Mouse (Mus musculus) hindbrain, embryonic 16.5 days (tissue): ENCODE results near the gene Capn7. TPM values are rescaled to one million over a fixed set of nuclear protein-coding genes. Genes with fewer than 3 reads are reported as not detected.

Experiments used
- polyA plus RNA-seq: library from polyadenylated mRNA; unstranded; fragments of >200 nt; fragmentation: Nextera tagmentation; extraction: Ambion mirVana; gene quantifications from 2 replicates; pipeline ENCODE4 v1.2.1, GENCODE M21; 2015

The Capn7 gene
- polyA plus RNA-seq, 1 experiment from 2014 or later: 76.5 TPM

Other genes with a start within 250 kb of the Capn7 start
- gene Smim4, start 207.7 kb upstream of the Capn7 start, polyA plus RNA-seq: 51.3 and 53.9 TPM in 2 replicates
- gene Nt5dc2, start 205.6 kb upstream of the Capn7 start, polyA plus RNA-seq: 192 and 222 TPM in 2 replicates
- gene Stab1, start 168.0 kb upstream of the Capn7 start, polyA plus RNA-seq: 13.5 and 17.5 TPM in 2 replicates
- 2.3 and 15.0 TPM in 2 replicates for gene Tnnc1, start 128.3 kb upstream of the Capn7 start, polyA plus RNA-seq
- gene Nisch, start 119.7 kb upstream of the Capn7 start, polyA plus RNA-seq: 304 and 382 TPM in 2 replicates
- gene Sema3g, start 118.8 kb upstream of the Capn7 start, polyA plus RNA-seq: 0.61 and 0.66 TPM in 2 replicates
- gene Phf7, start 85.3 kb upstream of the Capn7 start, polyA plus RNA-seq: 7.8 and 9.8 TPM in 2 replicates
- gene Bap1, start 85.2 kb upstream of the Capn7 start, polyA plus RNA-seq: 102 and 120 TPM in 2 replicates
- 3.7 and 4.2 TPM in 2 replicates for gene Dnah1, start 12.7 kb upstream of the Capn7 start, polyA plus RNA-seq
- 152 and 155 TPM in 2 replicates for gene Sh3bp5, start 99.4 kb downstream of the Capn7 start, polyA plus RNA-seq
- gene Eaf1, start 157.8 kb downstream of the Capn7 start, polyA plus RNA-seq: 7.4 and 7.9 TPM in 2 replicates
- 36.9 and 38.5 TPM in 2 replicates for gene Mettl6, start 158.4 kb downstream of the Capn7 start, polyA plus RNA-seq